Mouse (Mus musculus): ENCODE measurements at regions not wholly inside any gene's neighbourhood (a gene's known extent, or its start where the extent isn't known, plus 50 kb on each side); places are given as distances from the start of the nearest gene placed in this dataset.

DNA sequence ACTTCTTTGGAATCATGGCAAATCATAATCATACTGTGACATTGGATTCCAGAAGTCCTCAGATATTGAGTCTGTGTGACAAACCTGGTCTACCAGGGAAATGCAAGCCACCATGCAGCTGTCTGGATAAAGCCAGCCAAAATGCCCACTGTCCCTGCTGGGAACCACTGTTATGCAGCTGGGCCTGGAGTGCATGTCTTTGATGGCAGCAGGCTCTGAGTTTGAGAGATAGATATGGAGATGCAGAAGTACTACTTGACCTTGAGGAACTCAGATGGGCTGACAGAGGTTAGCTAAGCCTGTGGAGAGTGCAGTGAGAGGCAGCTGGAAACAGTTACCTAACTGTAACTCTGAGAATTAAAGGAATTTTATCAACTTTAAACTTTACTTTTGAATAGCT is 1039.8 kb upstream of the Lrrn3 start:
- CTCF ChIA-PET = no interaction called here

GRCm38 (mm10) chr12:42524875-42525274 is 1038.6 kb upstream of the Lrrn3 start:
- CTCF ChIA-PET = interaction anchor here (0.6 kb wide), 1 partner anchor 129 kb away, joined by 4 read pairs; no protein-coding TSS in a partner anchor

All from spleen, embryonic (tissue).